ENCODE assay signal across 8 mouse cellular contexts in genomic region chr4:135963457-135964193, GRCm38 (mm10). TPM values are rescaled to one million over a fixed set of nuclear protein-coding genes. Genes with fewer than 3 reads are reported as not detected.
DNase-seq lines count a peak whose midpoint lies in the region; ATAC-seq and TF ChIP-seq lines count a peak whose summit lies in the region.

TSS of gene Gale (plus strand) at chr4:135963727.

- H3K36me3 ChIP-seq in heart, embryonic 13.5 days: peaks cover 65% of the 10 kb centered on the region
- peaks cover 5% of the 10 kb centered on the region; the same call in 1 of the 2 replicates for H3K36me3 ChIP-seq in liver, embryonic 14.5 days (replicated peaks; ENCODE audit: control insufficient read depth, insufficient read depth, low read depth)
- H3K36me3 ChIP-seq in neural tube, embryonic 11.5 days (ENCODE audit: control insufficient read depth, insufficient read depth, low read length): peaks cover 17% of the 10 kb centered on the region
- peaks cover 24% of the 10 kb centered on the region for H3K36me3 ChIP-seq in stomach, postnatal 0 days (ENCODE audit: control insufficient read depth, insufficient read depth, low read length)

- under 1% methylated on average over 56 of the region's 56 CpGs for WGBS in heart, embryonic 13.5 days
- WGBS in liver, embryonic 14.5 days (ENCODE audit: insufficient replicate concordance): under 1% methylated on average over 49 of the region's 56 CpGs
- WGBS in neural tube, embryonic 11.5 days: 0% methylated on average over 56 of the region's 56 CpGs
- under 1% methylated on average over 55 of the region's 56 CpGs for WGBS in stomach, postnatal 0 days

- TF ChIP-seq CTCF in liver, embryonic 14.5 days (IDR thresholded peaks at IDR 0.05; ENCODE audit: low read depth): no peak
- no peak for TF ChIP-seq CTCF in stomach, postnatal 0 days (IDR thresholded peaks at IDR 0.05; ENCODE audit: low read depth)

- no peak; the same call in 1 of the 2 replicates for TF ChIP-seq EP300 in liver, embryonic 14.5 days (IDR thresholded peaks at IDR 0.05; ENCODE audit: low read depth)
- TF ChIP-seq EP300 in stomach, postnatal 0 days (optimal IDR thresholded peaks at IDR 0.05): peak; percentile 63

- peak; percentile 77 for DNase-seq in fat pad, adult 2 months (ENCODE audit: extremely low read depth, low read depth, low spot score)
- peak; percentile 98 for DNase-seq in kidney, postnatal 10 days
- DNase-seq in liver, embryonic 14.5 days (ENCODE audit: low read depth in 3 of 3, low spot score in 3 of 3): peak; percentile 96 to 97 (median 97)
- DNase-seq in neural tube, embryonic 11.5 days (ENCODE audit: low spot score): peak; percentile 97
- peak; percentile 99 for DNase-seq in stomach, postnatal 0 days (ENCODE audit: low spot score)

- no peaks in the 10 kb centered on the region for H3K27me3 ChIP-seq in heart, embryonic 13.5 days (replicated peaks)
- H3K27me3 ChIP-seq in liver, embryonic 14.5 days (ENCODE audit: control insufficient read depth, insufficient read depth, low read length): no peaks in the 10 kb centered on the region
- no peaks in the 10 kb centered on the region for H3K27me3 ChIP-seq in neural tube, embryonic 11.5 days (ENCODE audit: control insufficient read depth, insufficient read depth, low read length)
- no peaks in the 10 kb centered on the region for H3K27me3 ChIP-seq in stomach, postnatal 0 days (ENCODE audit: control insufficient read depth, insufficient read depth, low read length)

- peaks cover 13% of the 10 kb centered on the region for H3K4me1 ChIP-seq in brown adipose tissue, adult 24 weeks (ENCODE audit: control insufficient read depth, insufficient read depth, insufficient read length, low read length)
- H3K4me1 ChIP-seq in heart, embryonic 13.5 days: peaks cover 23% of the 10 kb centered on the region
- peaks cover 4 to 10% of the 10 kb centered on the region in 2 experiments for H3K4me1 ChIP-seq in liver, embryonic 14.5 days (replicated peaks; ENCODE audit: control insufficient read depth in 2 of 2, insufficient read depth in 2 of 2, low read length in 1 of 2)
- peaks cover 8% of the 10 kb centered on the region for H3K4me1 ChIP-seq in neural tube, embryonic 11.5 days (ENCODE audit: control insufficient read depth, insufficient read depth, low read length)
- H3K4me1 ChIP-seq in stomach, postnatal 0 days (replicated peaks; ENCODE audit: control insufficient read depth, insufficient read depth): no peaks in the 10 kb centered on the region

- H3K9me3 ChIP-seq in heart, embryonic 13.5 days: no peaks in the 10 kb centered on the region
- no peaks in the 10 kb centered on the region for H3K9me3 ChIP-seq in liver, embryonic 14.5 days (ENCODE audit: control insufficient read depth, low read length)
- no peaks in the 10 kb centered on the region for H3K9me3 ChIP-seq in neural tube, embryonic 11.5 days (ENCODE audit: control insufficient read depth, low read length)
- no peaks in the 10 kb centered on the region for H3K9me3 ChIP-seq in stomach, postnatal 0 days (ENCODE audit: control insufficient read depth, low read length)

- peak; percentile 92 for ATAC-seq in CD4-positive, CD25-positive, alpha-beta regulatory T cell, adult 4 months
- ATAC-seq in heart, embryonic 13.5 days (ENCODE audit: extremely low read depth, insufficient number of reproducible peaks, low FRiP score, low TSS enrichment): peak; percentile 82
- ATAC-seq in liver, embryonic 14.5 days (ENCODE audit: insufficient read depth): peak; percentile 93
- ATAC-seq in neural tube, embryonic 11.5 days (ENCODE audit: insufficient read depth, low FRiP score, low TSS enrichment): peak; percentile 83
- peak; percentile 81 for ATAC-seq in stomach, postnatal 0 days (ENCODE audit: low FRiP score, low TSS enrichment)

- H3K9ac ChIP-seq in heart, embryonic 13.5 days: peak within 1 kb of the TSS; percentile 86
- H3K9ac ChIP-seq in liver, embryonic 14.5 days (replicated peaks): peak within 1 kb of the TSS; percentile 88
- peak within 1 kb of the TSS; percentile 83 for H3K9ac ChIP-seq in neural tube, embryonic 11.5 days (ENCODE audit: low read length)
- peak within 1 kb of the TSS; percentile 82 for H3K9ac ChIP-seq in stomach, postnatal 0 days (ENCODE audit: low read length)

- H3K27ac ChIP-seq in brown adipose tissue, adult 24 weeks (replicated peaks; ENCODE audit: low read depth, low read length): peak within 1 kb of the TSS; percentile 99
- peak within 1 kb of the TSS; percentile 86 for H3K27ac ChIP-seq in heart, embryonic 13.5 days (replicated peaks)
- peak within 1 kb of the TSS; percentile 78 for H3K27ac ChIP-seq in liver, embryonic 14.5 days
- peak within 1 kb of the TSS; percentile 60 for H3K27ac ChIP-seq in neural tube, embryonic 11.5 days (ENCODE audit: low read depth, low read length)
- H3K27ac ChIP-seq in stomach, postnatal 0 days (replicated peaks): peak within 1 kb of the TSS; percentile 95

- H3K4me2 ChIP-seq in heart, embryonic 13.5 days: peak within 1 kb of the TSS; percentile 98
- H3K4me2 ChIP-seq in liver, embryonic 14.5 days (ENCODE audit: low read depth): peak within 1 kb of the TSS; percentile 99
- H3K4me2 ChIP-seq in neural tube, embryonic 11.5 days (ENCODE audit: low read depth): peak within 1 kb of the TSS; percentile 93
- peak within 1 kb of the TSS; percentile 89 for H3K4me2 ChIP-seq in stomach, postnatal 0 days (replicated peaks; ENCODE audit: low read depth)

- H3K4me3 ChIP-seq in brown adipose tissue, adult 24 weeks (ENCODE audit: insufficient read depth, low read depth, low read length): peak within 1 kb of the TSS; percentile 80
- peak within 1 kb of the TSS; percentile 82 for H3K4me3 ChIP-seq in heart, embryonic 13.5 days
- H3K4me3 ChIP-seq in liver, embryonic 14.5 days (ENCODE audit: insufficient read depth in 1 of 2, low read depth in 2 of 2, low read length in 2 of 2): peak within 1 kb of the TSS; percentile 80 to 90
- H3K4me3 ChIP-seq in neural tube, embryonic 11.5 days (ENCODE audit: low read depth, low read length): peak within 1 kb of the TSS; percentile 70
- peak within 1 kb of the TSS; percentile 78 for H3K4me3 ChIP-seq in stomach, postnatal 0 days (ENCODE audit: low read depth, low read length)

RNA-seq across cellular contexts. Expression of gene Gale, which starts in this region (rescaled TPM):
- 10 to 100 TPM; 16.2 to 24.8 TPM for polyA plus RNA-seq in CD4-positive, CD25-positive, alpha-beta regulatory T cell, adult 4 months (2017; shearing (Covaris generic))
- polyA plus RNA-seq in brown adipose tissue, adult 24 weeks (2012; ENCODE audit: insufficient read depth, insufficient read length, missing spikeins): 40.3 and 53.3 TPM in 2 replicates
- polyA plus RNA-seq in heart, embryonic 13.5 days (2015; fragmentation: Nextera tagmentation; extraction: Ambion mirVana): 23.6 and 28.7 TPM in 2 replicates
- 20.5 and 22.8 TPM in 2 replicates for polyA plus RNA-seq in liver, embryonic 14.5 days (2012; rRNA removed)
- polyA plus RNA-seq in liver, embryonic 14.5 days (2014; fragmentation: Nextera tagmentation; extraction: Ambion mirVana): 32.6 and 38.0 TPM in 2 replicates
- 34.2 and 36.4 TPM in 2 replicates for polyA plus RNA-seq in neural tube, embryonic 11.5 days (2014; fragmentation: Nextera tagmentation; extraction: Ambion mirVana)
- polyA plus RNA-seq in stomach, postnatal 0 days (2015; fragmentation: Nextera tagmentation; extraction: Ambion mirVana): 161 and 166 TPM in 2 replicates

Comparison
In these comparisons a context has a peak if more than half of its experiments do, and no peak if none do; other contexts are left out.
1. Peak in every context shown above with its lines: DNase-seq, ATAC-seq, H3K4me3 ChIP-seq and H3K27ac ChIP-seq.